Mouse (Mus musculus) spleen, adult 2 months (tissue): Measurements from ENCODE around the gene Slc17a9.

Experiments
- CTCF ChIP-seq: fragments of 200-500 bp; IDR thresholded peaks from 2 replicates; pipeline ENCODE4 v1.5.1; 2011; ENCODE audit warnings: mild to moderate bottlenecking, inconsistent platforms; ENCODE audit not compliant: insufficient read depth, insufficient read length, insufficient replicate concordance; ENCODE audit errors: extremely low read depth
- POLR2A ChIP-seq: fragments of 200-500 bp; IDR thresholded peaks from 2 replicates; pipeline ENCODE4 v1.6.1; 2011; ENCODE audit warnings: low read depth, low read length, inconsistent platforms

GRCm38 (mm10) chr2:180689841-180690240 lies 35.2 kb upstream of the Slc17a9 start:
- TF ChIP-seq CTCF (no peak), POLR2A (no peak)
